Mouse (Mus musculus): Measurements from ENCODE around the gene Haus2. TPM values are rescaled to one million over a fixed set of nuclear protein-coding genes. Genes with fewer than 3 reads are reported as not detected.

Haus2 gene
- polyA plus RNA-seq, 1 experiment from 2014 or later, result 43.2 TPM

- Histone ChIP-seq H3K4me3 (ENCODE audit: low read depth, low read length) (peak within 1 kb of the TSS; percentile 49), H3K9me3 (ENCODE audit: control insufficient read depth, low read length) (no peaks in the 10 kb centered on the region), H3K27ac (ENCODE audit: low read depth, low read length) (no peak within 1 kb of the TSS), H3K36me3 (ENCODE audit: control insufficient read depth, insufficient read depth, low read length) (no peaks in the 10 kb centered on the region), H3K9ac (ENCODE audit: low read length) (peak within 1 kb of the TSS; percentile 57), H3K27me3 (ENCODE audit: control insufficient read depth, insufficient read depth, low read length) (no peaks in the 10 kb centered on the region), H3K4me2 (ENCODE audit: low read depth, low read length, severe bottlenecking) (peak within 1 kb of the TSS; percentile 56), H3K4me1 (replicated peaks; ENCODE audit: control insufficient read depth, insufficient read depth, low read length) (0 out of 2 replicates have a peak, but pooled peaks cover 2% of the 10 kb centered on the region)
- peak; percentile 100 for ATAC-seq (replicated peaks; ENCODE audit: low FRiP score)
- 2% methylated on average over 36 of the region's 36 CpGs for WGBS
- peak; percentile 99 for DNase-seq (ENCODE audit: low spot score)
Observed at GRCm38 (mm10) chr2:120628886-120629735, 19.9 kb downstream of the Haus2 start, which contains the start of gene Stard9. Stard9 (plus strand) TSS chr2:120629121.

DNA sequence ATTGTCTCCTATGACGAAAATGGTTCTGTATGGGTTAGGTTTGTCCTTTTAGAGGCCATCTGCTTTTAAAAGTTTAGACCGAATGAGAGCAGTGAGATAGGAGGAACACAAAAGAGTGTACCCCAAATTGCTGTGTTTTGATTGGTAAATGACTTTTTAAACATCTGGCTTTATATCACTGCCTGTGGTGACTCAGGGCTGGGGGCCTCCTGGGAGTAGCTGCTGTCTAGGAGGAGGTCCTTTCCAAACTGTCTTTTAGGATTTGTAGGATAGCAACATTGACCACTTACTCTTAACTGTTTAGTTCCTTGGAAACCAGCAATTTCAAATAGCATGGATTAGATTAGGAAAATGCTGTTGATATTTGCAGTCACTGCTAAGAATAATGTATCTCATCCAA lies 21.1 kb downstream of the Haus2 start:
- Histone ChIP-seq H3K27ac (ENCODE audit: low read depth, low read length) (no peak overlapping the region), H3K4me2 (ENCODE audit: low read depth, low read length, severe bottlenecking) (no peak overlapping the region), H3K4me1 (replicated peaks; ENCODE audit: control insufficient read depth, insufficient read depth, low read length) (0 out of 2 replicates have a peak, but pooled peaks cover 2% of the 10 kb centered on the region), H3K4me3 (ENCODE audit: low read depth, low read length) (no peak overlapping the region), H3K36me3 (ENCODE audit: control insufficient read depth, insufficient read depth, low read length) (no peaks in the 10 kb centered on the region), H3K27me3 (ENCODE audit: control insufficient read depth, insufficient read depth, low read length) (no peaks in the 10 kb centered on the region), H3K9me3 (ENCODE audit: control insufficient read depth, low read length) (no peaks in the 10 kb centered on the region), H3K9ac (ENCODE audit: low read length) (no peak overlapping the region)
- DNase-seq (ENCODE audit: low spot score) (no peak), ATAC-seq (replicated peaks; ENCODE audit: low FRiP score) (no peak)
- 87% methylated on average over 2 of the region's 2 CpGs for WGBS

- H3K27me3 ChIP-seq (ENCODE audit: control insufficient read depth, insufficient read depth, low read length), result no peaks in the 10 kb centered on the region
- DNase-seq (ENCODE audit: low spot score) (no peak), ATAC-seq (replicated peaks; ENCODE audit: low FRiP score) (no peak)
- 0 out of 2 replicates have a peak, but pooled peaks cover 2% of the 10 kb centered on the region for H3K4me1 ChIP-seq (replicated peaks; ENCODE audit: control insufficient read depth, insufficient read depth, low read length)
- no peak overlapping the region for H3K4me3 ChIP-seq (ENCODE audit: low read depth, low read length)
- H3K4me2 ChIP-seq (ENCODE audit: low read depth, low read length, severe bottlenecking), result no peak overlapping the region
- WGBS, result 84% methylated on average over 2 of the region's 2 CpGs
- H3K36me3 ChIP-seq (ENCODE audit: control insufficient read depth, insufficient read depth, low read length), result no peaks in the 10 kb centered on the region
- H3K9ac ChIP-seq (ENCODE audit: low read length), result no peak overlapping the region
- H3K9me3 ChIP-seq (ENCODE audit: control insufficient read depth, low read length), result no peaks in the 10 kb centered on the region
- H3K27ac ChIP-seq (ENCODE audit: low read depth, low read length), result no peak overlapping the region
Observed at GRCm38 (mm10) chr2:120630655-120631054, 21.5 kb downstream of the Haus2 start.

DNA sequence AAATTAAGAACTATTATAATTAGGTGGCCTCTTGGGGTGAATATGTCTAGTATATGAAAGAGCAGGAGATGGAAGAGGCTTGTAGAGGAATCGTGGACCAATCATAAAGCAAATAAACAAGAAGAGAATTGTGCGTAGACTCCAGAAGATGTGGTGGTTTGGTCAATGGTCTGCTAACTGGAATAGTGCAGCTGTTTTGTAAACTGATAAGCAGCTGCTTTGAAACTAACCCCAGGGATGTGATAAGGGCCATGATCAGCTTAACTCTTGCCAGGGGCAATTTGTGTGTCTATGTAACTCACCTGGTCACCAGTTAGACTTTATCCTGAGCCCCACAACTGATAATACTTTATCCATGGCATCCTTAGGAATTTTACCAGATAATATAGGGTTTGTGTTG lies 22.3 kb downstream of the Haus2 start:
- Histone ChIP-seq H3K4me3 (ENCODE audit: low read depth, low read length) (no peak overlapping the region), H3K9me3 (ENCODE audit: control insufficient read depth, low read length) (no peaks in the 10 kb centered on the region), H3K4me1 (replicated peaks; ENCODE audit: control insufficient read depth, insufficient read depth, low read length) (0 out of 2 replicates have a peak, but pooled peaks cover 2% of the 10 kb centered on the region), H3K36me3 (ENCODE audit: control insufficient read depth, insufficient read depth, low read length) (no peaks in the 10 kb centered on the region), H3K4me2 (ENCODE audit: low read depth, low read length, severe bottlenecking) (no peak overlapping the region), H3K27me3 (ENCODE audit: control insufficient read depth, insufficient read depth, low read length) (no peaks in the 10 kb centered on the region), H3K27ac (ENCODE audit: low read depth, low read length) (no peak overlapping the region), H3K9ac (ENCODE audit: low read length) (no peak overlapping the region)
- 87% methylated on average over 2 of the region's 2 CpGs for WGBS
- DNase-seq (ENCODE audit: low spot score) (no peak), ATAC-seq (replicated peaks; ENCODE audit: low FRiP score) (no peak)

DNA sequence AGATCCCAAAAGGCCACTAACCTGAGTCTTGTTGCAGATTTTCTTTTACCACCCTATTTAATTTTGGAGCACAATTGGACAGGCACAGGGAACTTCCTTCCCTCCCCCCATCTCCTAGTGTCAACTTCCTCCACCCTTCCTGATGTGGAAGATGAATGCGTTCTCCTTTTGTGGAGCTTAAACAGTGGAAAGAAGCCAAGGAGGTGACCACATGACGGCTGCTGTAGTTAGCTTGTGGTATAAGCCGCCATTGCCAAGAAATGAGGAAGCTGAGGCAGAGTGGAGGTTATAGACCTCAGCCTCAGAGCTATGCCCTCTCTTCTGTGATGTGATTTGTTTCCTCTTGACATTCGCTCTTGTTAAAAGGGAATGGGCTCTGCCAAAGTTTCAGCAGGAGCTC lies 22.8 kb downstream of the Haus2 start:
- no peak overlapping the region for H3K27ac ChIP-seq (ENCODE audit: low read depth, low read length)
- ATAC-seq (replicated peaks; ENCODE audit: low FRiP score) (no peak), DNase-seq (ENCODE audit: low spot score) (no peak)
- H3K9me3 ChIP-seq (ENCODE audit: control insufficient read depth, low read length), result no peaks in the 10 kb centered on the region
- H3K36me3 ChIP-seq (ENCODE audit: control insufficient read depth, insufficient read depth, low read length), result no peaks in the 10 kb centered on the region
- H3K27me3 ChIP-seq (ENCODE audit: control insufficient read depth, insufficient read depth, low read length), result no peaks in the 10 kb centered on the region
- 90% methylated on average over 4 of the region's 4 CpGs for WGBS
- H3K4me3 ChIP-seq (ENCODE audit: low read depth, low read length), result no peak overlapping the region
- H3K4me1 ChIP-seq (replicated peaks; ENCODE audit: control insufficient read depth, insufficient read depth, low read length), result 0 out of 2 replicates have a peak, but pooled peaks cover 2% of the 10 kb centered on the region
- no peak overlapping the region for H3K9ac ChIP-seq (ENCODE audit: low read length)
- no peak overlapping the region for H3K4me2 ChIP-seq (ENCODE audit: low read depth, low read length, severe bottlenecking)

- H3K9me3 ChIP-seq (ENCODE audit: control insufficient read depth, low read length), result no peaks in the 10 kb centered on the region
- no peak for DNase-seq (ENCODE audit: low spot score)
- no peak overlapping the region for H3K9ac ChIP-seq (ENCODE audit: low read length)
- 90% methylated on average over 8 of the region's 8 CpGs for WGBS
- ATAC-seq (replicated peaks; ENCODE audit: low FRiP score), result no peak
- H3K4me1 ChIP-seq (replicated peaks; ENCODE audit: control insufficient read depth, insufficient read depth, low read length), result no peaks in the 10 kb centered on the region
- no peak overlapping the region for H3K4me2 ChIP-seq (ENCODE audit: low read depth, low read length, severe bottlenecking)
- no peak overlapping the region for H3K4me3 ChIP-seq (ENCODE audit: low read depth, low read length)
- H3K27me3 ChIP-seq (ENCODE audit: control insufficient read depth, insufficient read depth, low read length), result no peaks in the 10 kb centered on the region
- no peak overlapping the region for H3K27ac ChIP-seq (ENCODE audit: low read depth, low read length)
- H3K36me3 ChIP-seq (ENCODE audit: control insufficient read depth, insufficient read depth, low read length), result no peaks in the 10 kb centered on the region
Observed at GRCm38 (mm10) chr2:120640835-120641234, 31.7 kb downstream of the Haus2 start.

DNA sequence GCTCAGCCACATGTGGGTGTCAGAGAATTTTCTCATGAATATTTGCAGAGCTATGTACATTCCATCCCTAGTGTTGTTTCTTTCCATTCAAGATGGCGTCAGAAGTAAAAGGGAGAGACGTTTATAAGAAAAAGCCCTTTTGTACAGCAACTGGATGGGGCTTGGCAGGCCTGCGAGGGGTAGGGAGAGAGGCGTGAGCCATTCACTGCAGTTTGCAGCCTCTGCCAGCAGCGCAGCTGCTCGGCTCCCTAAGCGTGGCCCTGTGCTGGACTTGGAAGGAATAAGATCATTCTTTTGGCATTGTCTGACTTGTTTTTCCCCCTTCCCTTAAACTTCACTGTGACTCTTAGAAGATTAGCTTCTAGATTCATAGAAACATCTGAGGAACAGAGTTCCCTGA lies 34.7 kb downstream of the Haus2 start:
- Histone ChIP-seq H3K27me3 (ENCODE audit: control insufficient read depth, insufficient read depth, low read length) (no peaks in the 10 kb centered on the region), H3K27ac (ENCODE audit: low read depth, low read length) (no peak overlapping the region), H3K4me2 (ENCODE audit: low read depth, low read length, severe bottlenecking) (no peak overlapping the region), H3K4me3 (ENCODE audit: low read depth, low read length) (no peak overlapping the region), H3K36me3 (ENCODE audit: control insufficient read depth, insufficient read depth, low read length) (no peaks in the 10 kb centered on the region), H3K4me1 (replicated peaks; ENCODE audit: control insufficient read depth, insufficient read depth, low read length) (no peaks in the 10 kb centered on the region), H3K9ac (ENCODE audit: low read length) (no peak overlapping the region), H3K9me3 (ENCODE audit: control insufficient read depth, low read length) (no peaks in the 10 kb centered on the region)
- DNase-seq (ENCODE audit: low spot score) (no peak), ATAC-seq (replicated peaks; ENCODE audit: low FRiP score) (no peak)
- 74% methylated on average over 7 of the region's 7 CpGs for WGBS

GRCm38 (mm10) chr2:120646777-120647176 lies 37.6 kb downstream of the Haus2 start:
- Histone ChIP-seq H3K9me3 (ENCODE audit: control insufficient read depth, low read length) (no peaks in the 10 kb centered on the region), H3K27me3 (ENCODE audit: control insufficient read depth, insufficient read depth, low read length) (no peaks in the 10 kb centered on the region), H3K4me2 (ENCODE audit: low read depth, low read length, severe bottlenecking) (no peak overlapping the region), H3K9ac (ENCODE audit: low read length) (no peak overlapping the region), H3K4me3 (ENCODE audit: low read depth, low read length) (no peak overlapping the region), H3K36me3 (ENCODE audit: control insufficient read depth, insufficient read depth, low read length) (no peaks in the 10 kb centered on the region), H3K27ac (ENCODE audit: low read depth, low read length) (no peak overlapping the region), H3K4me1 (replicated peaks; ENCODE audit: control insufficient read depth, insufficient read depth, low read length) (no peaks in the 10 kb centered on the region)
- ATAC-seq (replicated peaks; ENCODE audit: low FRiP score), result no peak
- no peak for DNase-seq (ENCODE audit: low spot score)
- WGBS, result 66% methylated on average over 4 of the region's 4 CpGs

Data from forebrain, embryonic 11.5 days (tissue).